Mouse (Mus musculus) midbrain, postnatal 0 days (tissue): ENCODE results near the gene Moap1. TPM values are rescaled to one million over a fixed set of nuclear protein-coding genes. Genes with fewer than 3 reads are reported as not detected.

Source experiments
- ATAC-seq: fragments of 200-750 bp; cut with Nextera tagmentation; 2 replicates; pipeline ENCODE4 v1.8.0; 2017; ENCODE audit warnings: moderate number of reproducible peaks, mild to moderate bottlenecking, moderate TSS enrichment, moderate library complexity; ENCODE audit not compliant: low FRiP score
- DNase-seq: peaks from one replicate; pipeline ENCODE4 v3.0.0-alpha.2; 2015; ENCODE audit warnings: low spot score
- H3K27ac ChIP-seq: fragments of 300-500 bp; sonication (generic); 2 replicates; pipeline ENCODE4 v1.5.1; 2014; ENCODE audit warnings: low read depth, mild to moderate bottlenecking, low read length, mixed read lengths
- H3K27me3 ChIP-seq: fragments of 300-500 bp; sonication (generic); 2 replicates; pipeline ENCODE4 v1.6.1; 2014; ENCODE audit warnings: low read length, control low read depth, mixed read lengths; ENCODE audit not compliant: insufficient read depth
- H3K36me3 ChIP-seq: fragments of 300-500 bp; sonication (generic); 2 replicates; pipeline ENCODE4 v1.6.1; 2014; ENCODE audit warnings: low read length, control low read depth, mixed read lengths; ENCODE audit not compliant: insufficient read depth
- H3K4me1 ChIP-seq: fragments of 300-500 bp; sonication (generic); 2 replicates; pipeline ENCODE4 v1.6.1; 2014; ENCODE audit warnings: mild to moderate bottlenecking, control low read depth, antibody characterized with exemption, low read length, mixed read lengths; ENCODE audit not compliant: insufficient read depth
- H3K4me2 ChIP-seq: fragments of 300-500 bp; sonication (generic); 2 replicates; pipeline ENCODE4 v1.6.1; 2014; ENCODE audit warnings: low read depth, mild to moderate bottlenecking, low read length, mixed read lengths; ENCODE audit not compliant: poor library complexity, severe bottlenecking
- H3K4me3 ChIP-seq: fragments of 300-500 bp; sonication (generic); 2 replicates; pipeline ENCODE4 v1.5.1; 2014; ENCODE audit warnings: low read depth, mild to moderate bottlenecking, low read length, moderate library complexity
- H3K9ac ChIP-seq: fragments of 300-500 bp; sonication (generic); replicated peaks from 2 replicates; pipeline ENCODE4 v1.6.1; 2014; ENCODE audit warnings: mild to moderate bottlenecking, low read length, moderate library complexity, mixed read lengths; ENCODE audit not compliant: poor library complexity, severe bottlenecking
- H3K9me3 ChIP-seq: fragments of 300-500 bp; sonication (generic); 2 replicates; pipeline ENCODE4 v1.6.1; 2016; ENCODE audit warnings: low read length, control low read depth
- CTCF ChIP-seq: IDR thresholded peaks from 2 replicates; pipeline ENCODE4 v1.5.1; 2016; ENCODE audit warnings: antibody characterized with exemption, mild to moderate bottlenecking
- WGBS: fragments of 180-500 bp; shearing (Covaris S2); extraction: QIAGEN DNeasy Blood & Tissue Kit; methylation state at CpG from one replicate; pipeline ENCODE4 v1.1.7; 2014; 5-methylcytosine and 5-hydroxymethylcytosine counted together
- polyA plus RNA-seq: library from polyadenylated mRNA; unstranded; fragments of >200 nt; fragmentation: Nextera tagmentation; extraction: Ambion mirVana; gene quantifications from 2 replicates; pipeline ENCODE4 v1.2.1, GENCODE M21; 2015
- total RNA-seq: library from RNA; depleted of rRNA; stranded (reverse); fragments of >200 nt; gene quantifications from 2 replicates; pipeline ENCODE4 v1.2.3, GENCODE M21; 2014

Moap1 gene
- total and polyA plus RNA-seq, 2 experiments from 2014 or later, result 20.9 to 71.8 TPM

DNA sequence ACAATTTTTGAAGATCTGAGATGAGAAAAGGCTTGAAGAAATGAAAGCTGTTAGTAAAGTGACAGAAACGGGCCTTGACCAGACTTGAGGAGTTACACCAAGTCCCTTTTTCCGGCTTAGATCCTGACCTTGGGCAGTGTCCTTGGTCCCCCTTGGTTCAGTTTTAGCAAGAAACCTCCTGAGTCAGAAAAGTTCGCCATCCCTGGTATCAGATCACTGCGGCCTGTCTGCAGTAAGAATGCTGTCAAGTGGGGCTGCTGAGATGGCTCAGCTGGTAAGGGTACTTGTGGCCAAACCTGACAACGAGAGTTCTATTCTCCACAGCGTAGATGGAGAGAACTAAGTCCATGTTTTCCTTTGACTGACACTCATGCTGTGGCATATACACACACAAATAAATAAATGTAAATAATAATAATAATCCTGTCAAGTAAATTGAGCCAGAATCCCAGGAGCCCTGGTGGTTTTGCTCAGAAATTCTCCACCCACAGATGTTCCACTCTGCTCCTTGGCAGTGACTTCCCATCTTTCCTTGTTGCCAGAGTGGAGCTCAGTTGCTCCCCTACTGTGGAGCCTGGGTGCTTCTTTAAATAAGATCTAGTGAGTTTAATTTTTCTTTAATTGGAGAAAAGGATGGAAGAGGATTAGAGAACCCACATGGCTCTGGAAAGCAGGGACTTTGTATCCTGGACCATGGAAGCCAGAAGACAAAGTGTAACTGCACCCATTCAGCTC, 37.4 kb downstream of the Moap1 start:
- H3K4me2 ChIP-seq, result peak overlapping the region; percentile 86; the same call in 1 of the 2 replicates
- no peak for DNase-seq
- no peaks in the 10 kb centered on the region for H3K27me3 ChIP-seq
- peak overlapping the region; percentile 74; the same call in 1 of the 2 replicates for H3K4me3 ChIP-seq
- no peak overlapping the region for H3K27ac ChIP-seq
- 76% methylated on average over 6 of the region's 6 CpGs for WGBS
- no peak overlapping the region for H3K9ac ChIP-seq
- no peaks in the 10 kb centered on the region for H3K36me3 ChIP-seq
- H3K9me3 ChIP-seq, result no peaks in the 10 kb centered on the region
- no peak for TF ChIP-seq CTCF
- ATAC-seq, result no peak
- peaks cover 12% of the 10 kb centered on the region; the same call in 1 of the 2 replicates for H3K4me1 ChIP-seq

DNA sequence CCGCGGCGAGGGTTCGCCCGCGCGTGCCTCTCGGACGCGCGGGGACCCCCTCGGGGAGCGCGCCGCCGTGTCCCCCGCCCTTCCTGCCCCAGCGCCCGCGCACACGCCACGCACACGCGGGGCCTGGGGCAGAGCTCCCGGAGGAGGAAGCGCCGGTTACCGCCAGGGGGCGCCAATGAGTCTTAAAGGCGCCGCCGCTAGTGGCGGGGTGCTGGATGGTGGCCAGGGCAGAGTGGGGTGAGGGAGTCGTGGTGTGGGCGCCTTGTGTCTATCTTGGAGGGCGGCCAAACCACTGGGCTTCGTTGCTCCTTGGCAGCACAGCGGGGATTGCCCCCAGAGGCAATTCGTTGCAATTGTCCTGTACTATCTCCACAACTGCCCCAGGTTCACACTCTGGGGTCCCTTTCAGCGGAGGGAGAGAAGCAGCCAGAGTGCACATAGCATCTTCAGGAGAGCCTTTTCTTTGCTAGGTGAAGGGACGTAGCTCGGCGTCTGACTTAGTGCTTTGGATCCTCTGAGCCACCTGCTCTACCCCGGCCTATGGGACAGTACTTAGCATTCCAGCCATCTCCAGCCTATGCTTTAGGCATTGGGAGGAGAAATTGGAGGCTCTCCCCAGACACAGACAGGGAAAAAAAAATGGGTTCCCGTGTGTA, 38.1 kb downstream of the Moap1 start:
- 2% methylated on average over 22 of the region's 45 CpGs for WGBS
- no peaks in the 10 kb centered on the region for H3K36me3 ChIP-seq

DNA sequence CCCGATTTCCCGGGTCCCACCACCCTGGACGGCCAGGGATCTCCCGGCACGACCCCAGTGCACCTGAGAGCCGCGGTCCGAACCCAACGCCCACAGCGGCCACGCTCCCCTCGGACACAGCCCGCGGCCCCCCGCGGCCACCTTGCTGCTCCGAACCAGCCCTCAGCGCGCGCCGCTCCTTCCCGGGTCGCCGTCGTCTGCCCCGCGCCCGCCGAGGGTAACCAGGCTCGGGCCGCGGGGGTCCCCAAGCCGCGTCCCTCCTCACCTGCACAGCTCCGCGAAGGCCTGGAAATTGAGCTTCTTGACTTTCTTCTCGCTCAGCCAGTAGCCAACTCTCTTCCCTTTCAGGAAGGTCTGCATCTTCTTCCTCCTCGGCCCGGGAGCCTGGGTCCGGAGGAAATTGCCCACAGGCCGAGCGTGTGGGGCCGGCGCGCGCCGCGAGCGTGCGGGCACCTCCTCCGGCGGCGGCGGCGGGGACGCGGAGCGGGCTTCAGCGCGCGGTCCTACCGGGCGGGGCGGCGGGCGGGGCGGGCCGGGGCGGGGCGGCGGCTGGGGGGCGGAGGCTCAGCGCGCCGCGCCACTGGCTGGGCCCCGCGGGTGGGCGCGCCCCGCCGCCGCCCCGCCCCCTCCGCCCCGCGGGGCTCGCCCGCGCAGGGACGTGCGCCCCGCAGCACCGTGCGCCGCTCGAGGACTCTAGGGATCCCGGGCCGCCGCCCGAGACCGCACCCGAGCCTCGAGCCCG, 38.8 kb downstream of the Moap1 start, which contains the start of gene Itpk1:
TSS of gene Itpk1 (minus strand) at position 474 of the 742 bp plus-strand sequence.
- Histone ChIP-seq H3K9ac (peak within 1 kb of the TSS; percentile 83), H3K9me3 (no peaks in the 10 kb centered on the region), H3K27me3 (no peaks in the 10 kb centered on the region), H3K36me3 (no peaks in the 10 kb centered on the region), H3K4me1 (peaks cover 12% of the 10 kb centered on the region; the same call in 1 of the 2 replicates), H3K4me2 (peak within 1 kb of the TSS; percentile 86), H3K4me3 (peak within 1 kb of the TSS; percentile 74), H3K27ac (peak within 1 kb of the TSS; percentile 84)
- WGBS, result under 1% methylated on average over 62 of the region's 105 CpGs
- no peak for TF ChIP-seq CTCF
- ATAC-seq, result peak; percentile 86
- peak; percentile 63 for DNase-seq

More for the DNA sequence above, 38.1 kb downstream of the Moap1 start:
- Histone ChIP-seq H3K4me3 (peak overlapping the region; percentile 74), H3K27ac (peak overlapping the region; percentile 84), H3K9me3 (no peaks in the 10 kb centered on the region), H3K27me3 (no peaks in the 10 kb centered on the region), H3K4me1 (peaks cover 12% of the 10 kb centered on the region; the same call in 1 of the 2 replicates), H3K9ac (peak overlapping the region; percentile 83), H3K4me2 (peak overlapping the region; percentile 86)
- DNase-seq, result peak; percentile 92
- TF ChIP-seq CTCF, result peak; percentile 93
- ATAC-seq, result peak; percentile 86

DNA sequence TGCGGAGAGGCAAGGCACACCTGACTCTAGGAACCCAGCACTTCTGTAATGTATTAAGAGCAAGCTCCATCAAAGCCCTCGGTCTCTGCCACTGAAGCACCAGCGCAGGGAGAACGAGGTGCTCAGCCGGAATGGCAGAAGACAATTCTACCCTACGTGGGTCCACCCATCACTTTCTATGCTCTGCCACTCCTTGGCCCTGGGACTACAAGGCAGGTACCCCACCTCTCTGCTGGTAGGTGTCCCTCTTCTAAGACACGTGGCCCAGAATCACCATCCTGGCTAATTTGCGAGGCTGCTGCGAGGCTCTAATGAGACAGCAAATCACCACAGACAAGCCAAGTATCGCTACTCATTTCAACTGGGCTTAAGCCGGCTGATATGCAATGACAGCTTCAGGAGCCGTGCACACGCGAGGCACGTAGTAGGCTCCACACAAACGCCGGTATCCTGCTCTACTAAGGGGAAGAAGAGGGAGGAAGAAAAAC, 39.5 kb downstream of the Moap1 start:
- Histone ChIP-seq H3K4me1 (peaks cover 17% of the 10 kb centered on the region; the same call in 1 of the 2 replicates), H3K27me3 (no peaks in the 10 kb centered on the region), H3K36me3 (no peaks in the 10 kb centered on the region), H3K4me3 (peak overlapping the region; percentile 74), H3K9ac (peak overlapping the region; percentile 83), H3K9me3 (no peaks in the 10 kb centered on the region), H3K4me2 (peak overlapping the region; percentile 86), H3K27ac (peak overlapping the region; percentile 84; the same call in 1 of the 2 replicates)
- no peak for TF ChIP-seq CTCF
- DNase-seq (no peak), ATAC-seq (no peak)
- 4% methylated on average over 16 of the region's 17 CpGs for WGBS

DNA sequence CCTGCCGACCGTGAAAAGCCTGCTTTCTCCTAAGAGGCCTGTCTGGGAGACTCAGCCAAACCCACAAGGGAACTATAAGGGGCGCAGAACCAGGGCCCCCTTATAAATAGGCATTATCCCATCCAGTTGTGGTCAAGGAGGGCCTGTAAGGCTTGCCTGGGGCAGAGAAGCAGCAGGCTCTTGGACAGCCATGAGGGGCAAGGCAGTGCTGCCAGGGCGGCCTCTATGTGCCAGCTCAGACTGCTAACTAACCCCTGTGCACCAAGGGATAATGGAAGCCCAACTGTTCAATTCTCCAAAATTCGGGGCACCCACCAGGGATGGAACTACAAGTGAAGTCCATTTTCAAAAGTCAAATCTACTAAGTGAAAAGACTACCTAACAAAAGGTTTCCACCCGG, 40.0 kb downstream of the Moap1 start:
- WGBS, result 19% methylated on average over 6 of the region's 6 CpGs
- peak overlapping the region; percentile 44; the same call in 1 of the 2 replicates for H3K27ac ChIP-seq
- no peak for TF ChIP-seq CTCF
- no peaks in the 10 kb centered on the region for H3K36me3 ChIP-seq
- DNase-seq (no peak), ATAC-seq (no peak)
- H3K4me1 ChIP-seq, result peaks cover 21% of the 10 kb centered on the region; the same call in 1 of the 2 replicates
- H3K4me2 ChIP-seq, result peak overlapping the region; percentile 86
- H3K9me3 ChIP-seq, result no peaks in the 10 kb centered on the region
- H3K9ac ChIP-seq, result peak overlapping the region; percentile 44
- peak overlapping the region; percentile 74 for H3K4me3 ChIP-seq
- H3K27me3 ChIP-seq, result no peaks in the 10 kb centered on the region
